Mouse (Mus musculus): ENCODE measurements around the gene Taco1. TPM values are rescaled to one million over a fixed set of nuclear protein-coding genes. Genes with fewer than 3 reads are reported as not detected.
A peak's percentile ranks its signal among the peaks of the same experiment; 100 is the strongest.
"Not testable (repeated sequence)": the region's sequence is repeated elsewhere in the genome, so short reads cannot be mapped to it uniquely, and the experiment has no call there.

Gene Taco1
- 10 to 100 TPM; 12.3 to 12.8 TPM for total RNA-seq (2021)

DNA sequence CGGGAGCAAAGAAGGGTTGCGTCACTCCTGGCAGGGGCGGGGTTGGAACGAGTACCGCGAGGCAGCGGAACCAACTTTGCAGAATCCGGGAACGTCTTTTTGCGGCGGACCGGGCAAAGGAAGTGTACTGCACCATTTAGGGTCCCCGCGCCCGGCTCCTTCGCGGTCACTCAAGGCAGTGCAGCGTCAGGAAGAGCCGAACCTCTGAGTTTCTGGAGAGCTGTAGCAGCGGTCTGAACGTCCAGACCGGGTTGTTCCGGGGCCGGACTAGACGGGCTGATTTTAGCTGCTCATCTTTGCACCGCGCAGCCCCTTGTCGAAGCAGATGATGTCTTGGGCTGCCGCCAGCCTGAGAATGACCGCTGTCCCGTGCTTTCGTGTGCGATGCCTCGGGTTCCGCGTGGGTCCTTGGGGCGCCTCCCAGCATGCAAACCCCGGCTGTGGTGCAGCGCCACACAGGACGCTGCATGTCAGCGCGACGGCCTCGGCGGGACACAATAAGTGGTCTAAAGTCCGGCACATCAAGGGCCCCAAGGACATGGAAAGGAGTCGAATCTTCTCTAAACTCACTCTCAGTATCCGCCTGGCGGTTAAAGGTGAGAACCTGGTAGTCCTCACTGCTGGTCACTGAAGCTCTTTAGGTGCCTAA lies at the start of gene Taco1:
Gene Taco1, plus strand, starts transcription at position 139 of the 649 bp plus-strand sequence.
- peak; percentile 95 for DNase-seq
- intact Hi-C loops (cut with DNase I), result no loop called here

- intact Hi-C loops (cut with DNase I), result no loop called here
- DNase-seq, result no peak
Observed at GRCm38 (mm10) chr11:106016440-106016839, 49.4 kb upstream of the Taco1 start.

- intact Hi-C loops (cut with DNase I), result no loop called here
Observed at GRCm38 (mm10) chr11:106020051-106020763, 45.7 kb upstream of the Taco1 start.

GRCm38 (mm10) chr11:106025774-106026173 lies 40.1 kb upstream of the Taco1 start:
- intact Hi-C loops (cut with DNase I), result no loop called here
- no peak for DNase-seq

More at GRCm38 (mm10) chr11:106020051-106020763, 45.7 kb upstream of the Taco1 start:
- peak; percentile 33 for DNase-seq

DNA sequence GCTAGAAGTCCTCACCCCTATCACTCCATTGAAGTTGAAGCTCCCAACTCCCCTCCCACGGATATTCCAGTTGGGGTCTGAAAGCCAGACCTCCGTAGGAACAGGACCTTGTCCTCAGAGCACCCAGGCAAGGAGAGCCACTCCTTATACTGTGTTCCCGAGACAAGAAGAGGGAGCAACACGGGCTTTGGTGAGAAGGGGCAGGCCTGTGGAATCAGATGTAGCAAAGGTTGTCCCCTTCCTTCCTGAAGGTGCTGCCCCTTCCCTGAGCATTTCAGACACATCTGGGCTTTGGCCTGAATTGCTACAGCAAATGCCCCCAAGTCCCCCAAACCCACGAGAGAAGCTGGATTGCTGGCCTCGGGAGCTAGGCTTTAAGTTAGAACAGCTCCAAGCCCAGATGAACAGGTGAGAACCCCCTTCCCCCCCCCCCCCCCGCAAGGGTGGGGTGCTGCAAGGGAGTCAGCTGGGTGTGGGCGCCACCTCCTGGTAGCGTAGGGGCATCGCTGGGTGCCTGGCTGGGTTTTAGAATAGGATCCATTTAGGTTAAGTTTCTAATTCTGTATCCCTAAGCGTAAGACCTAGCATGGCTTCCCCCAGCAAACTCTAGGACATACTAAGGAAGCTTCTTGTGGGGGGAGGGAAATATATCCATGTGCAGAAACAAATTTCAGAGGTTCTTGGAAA lies 39.3 kb upstream of the Taco1 start:
- peak; percentile 62 for DNase-seq
- intact Hi-C loops (cut with DNase I), result no loop called here

DNA sequence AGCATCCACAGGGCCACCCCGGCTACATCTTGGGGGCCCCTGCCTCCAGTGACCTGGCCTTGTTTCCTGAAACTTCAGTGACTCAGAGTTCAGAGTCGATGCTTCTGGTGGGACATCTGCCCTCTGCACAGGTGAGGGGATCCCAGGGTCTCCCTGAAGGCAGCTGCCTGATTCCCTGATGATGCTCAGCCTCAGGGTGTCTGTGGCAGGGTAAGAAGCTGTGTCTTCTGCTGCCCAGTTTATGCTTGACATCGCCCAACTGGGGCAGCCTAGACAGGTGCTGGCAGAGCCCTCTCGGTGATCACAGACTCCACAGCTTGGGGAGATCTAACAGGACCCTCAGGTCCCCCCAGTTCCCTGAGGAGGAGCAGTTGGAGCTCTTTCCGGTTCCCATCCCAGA lies 38.3 kb upstream of the Taco1 start:
- no peak for DNase-seq
- intact Hi-C loops (cut with DNase I), result no loop called here

- DNase-seq; intact Hi-C loops (cut with DNase I): not testable (repeated sequence)
Observed at GRCm38 (mm10) chr11:106032074-106032473, 33.8 kb upstream of the Taco1 start.

- DNase-seq, result no peak
- intact Hi-C loops (cut with DNase I), result no loop called here
Observed at GRCm38 (mm10) chr11:106033491-106033919, 32.4 kb upstream of the Taco1 start.

GRCm38 (mm10) chr11:106034986-106035385 lies 30.9 kb upstream of the Taco1 start:
- intact Hi-C loops (cut with DNase I), result loop anchor here (5.0 kb wide), 1 partner anchor 108 kb away; no protein-coding TSS in a partner anchor
- DNase-seq, result no peak

- peak; percentile 97 for DNase-seq
- intact Hi-C loops (cut with DNase I), result loop anchor here (5.0 kb wide), 1 partner anchor 109 kb away; no protein-coding TSS in a partner anchor
Observed at GRCm38 (mm10) chr11:106036548-106037417, 29.1 kb upstream of the Taco1 start, which contains the start of gene Dcaf7. Dcaf7 (plus strand) TSS chr11:106036872.

DNA sequence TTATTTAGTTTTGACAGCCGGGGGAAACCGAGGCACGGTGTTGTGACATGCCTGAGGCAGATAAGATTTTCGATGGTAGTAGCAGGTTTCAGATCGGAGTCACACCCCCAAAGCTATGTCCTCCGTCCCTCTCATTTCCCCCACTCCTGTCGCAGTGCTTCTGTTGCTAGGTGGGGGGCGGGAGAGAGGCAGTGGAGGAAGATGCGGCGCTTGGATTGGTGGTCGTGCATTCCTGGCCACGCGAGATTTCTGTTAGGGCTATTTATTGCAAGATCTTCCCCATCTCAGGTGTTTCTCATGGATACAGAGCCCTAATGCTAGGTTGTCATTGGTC lies 28.5 kb upstream of the Taco1 start:
- intact Hi-C loops (cut with DNase I), result loop anchor here (5.0 kb wide), 1 partner anchor 110 kb away; no protein-coding TSS in a partner anchor
- DNase-seq, result peak; percentile 84

GRCm38 (mm10) chr11:106044349-106044748 lies 21.5 kb upstream of the Taco1 start:
- intact Hi-C loops (cut with DNase I), result no loop called here
- no peak for DNase-seq

DNA sequence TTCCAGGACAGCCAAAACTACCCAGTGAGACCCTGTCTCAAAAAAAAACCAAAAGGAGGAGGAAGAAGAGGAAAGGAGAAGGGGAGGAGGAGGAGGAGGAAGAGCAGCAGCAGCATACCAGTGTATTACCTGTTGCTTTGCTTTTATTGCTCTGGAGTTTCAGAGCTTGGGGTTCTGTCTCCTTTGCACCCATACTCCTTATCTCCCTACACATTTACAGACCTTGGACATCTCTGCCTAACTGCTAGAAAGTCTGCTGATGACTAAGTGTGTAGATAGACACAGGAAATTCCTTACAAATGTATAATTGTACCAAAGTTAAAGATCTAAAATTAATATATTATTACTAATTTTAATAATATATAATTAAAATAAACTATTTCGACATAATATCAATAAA lies 20.6 kb upstream of the Taco1 start:
- DNase-seq, result no peak
- intact Hi-C loops (cut with DNase I), result no loop called here

GRCm38 (mm10) chr11:106045780-106046179 lies 20.1 kb upstream of the Taco1 start:
- no peak for DNase-seq
- intact Hi-C loops (cut with DNase I), result no loop called here

- intact Hi-C loops (cut with DNase I), result no loop called here
- DNase-seq, result no peak
Observed at GRCm38 (mm10) chr11:106046584-106046983, 19.3 kb upstream of the Taco1 start.

GRCm38 (mm10) chr11:106053921-106054320 lies 11.9 kb upstream of the Taco1 start:
- intact Hi-C loops (cut with DNase I), result no loop called here
- DNase-seq, result no peak

GRCm38 (mm10) chr11:106054600-106054999 lies 11.3 kb upstream of the Taco1 start:
- intact Hi-C loops (cut with DNase I), result no loop called here
- no peak for DNase-seq

DNA sequence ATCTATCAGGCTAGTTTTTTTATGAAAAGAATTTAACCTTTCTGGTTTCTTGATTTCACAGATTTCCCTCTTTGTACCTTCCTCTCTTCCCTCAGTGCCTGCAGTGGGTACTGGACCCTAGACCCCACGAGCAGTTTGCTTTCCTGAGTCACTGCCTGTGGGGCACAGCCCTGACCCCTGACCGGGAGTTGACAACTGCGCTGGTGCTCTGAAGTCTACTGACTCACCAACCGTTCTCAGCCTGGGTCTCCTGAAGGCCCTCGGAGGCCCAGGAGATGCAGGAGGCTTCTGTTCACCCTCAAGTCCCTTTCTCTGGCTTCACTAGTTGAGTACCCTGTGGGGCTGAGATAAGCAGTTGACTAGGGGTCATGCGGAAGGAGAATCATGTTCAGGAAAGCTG lies 10.5 kb upstream of the Taco1 start:
- no peak for DNase-seq
- intact Hi-C loops (cut with DNase I), result no loop called here

DNA sequence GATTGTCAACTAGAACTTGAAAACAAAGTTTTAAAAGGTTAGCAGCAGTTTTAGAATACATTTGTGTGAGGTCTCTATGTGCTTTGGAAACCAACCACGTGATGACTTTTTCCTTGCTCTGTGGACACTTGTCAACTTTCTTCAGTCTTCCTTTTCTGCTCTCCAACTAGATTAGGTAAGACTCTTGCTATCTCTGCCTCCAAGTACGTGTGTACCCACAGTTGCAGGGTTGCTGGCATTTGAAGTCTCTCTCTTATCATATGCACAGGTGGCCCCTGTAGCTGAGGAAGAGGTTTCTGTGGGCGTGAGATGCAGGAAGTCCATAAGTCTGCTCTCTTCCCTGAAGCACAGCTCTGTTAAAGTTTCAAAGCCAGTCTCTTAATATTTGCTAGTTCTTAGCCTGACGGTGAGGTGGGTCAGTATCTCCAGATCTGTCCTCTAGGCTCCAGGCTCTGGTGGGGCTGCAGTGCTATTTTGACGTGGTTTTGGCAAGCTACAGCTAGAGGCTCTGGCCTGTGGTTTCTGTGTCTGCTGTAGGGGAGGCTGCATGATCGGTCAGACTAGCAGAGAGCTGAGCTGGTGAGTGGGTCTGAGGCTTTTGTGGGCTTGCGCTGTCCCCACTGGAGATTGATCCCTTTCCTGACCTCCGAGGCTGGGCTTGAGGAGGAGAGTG lies 8.9 kb upstream of the Taco1 start:
- intact Hi-C loops (cut with DNase I), result no loop called here
- DNase-seq, result no peak

GRCm38 (mm10) chr11:106058020-106058419 lies 7.8 kb upstream of the Taco1 start:
- intact Hi-C loops (cut with DNase I), result no loop called here
- DNase-seq, result no peak

All from left cerebral cortex, postnatal 4 days (tissue).